Mouse (Mus musculus) adrenal gland, adult 8-10 months (tissue): Measurements from ENCODE around the gene Thop1. TPM values are rescaled to one million over a fixed set of nuclear protein-coding genes. Genes with fewer than 3 reads are reported as not detected.

Experiments used
- DNase-seq: peaks from one replicate; pipeline ENCODE4 v3.0.0; 2022
- microRNA-seq, 2 experiments: library from miRNA; unstranded; fragments of <30 nt; microRNA quantifications; one replicate each; pipeline ENCODE4 v1.2.0; 2022
- total RNA-seq, 4 experiments: library from RNA; stranded (reverse); gene quantifications; 2 replicates each; pipeline ENCODE4 v1.2.4; 2022

Thop1 gene
- total RNA-seq, 4 experiments from 2014 or later, result 43.6 to 59.2 (median 45.7) TPM

DNA sequence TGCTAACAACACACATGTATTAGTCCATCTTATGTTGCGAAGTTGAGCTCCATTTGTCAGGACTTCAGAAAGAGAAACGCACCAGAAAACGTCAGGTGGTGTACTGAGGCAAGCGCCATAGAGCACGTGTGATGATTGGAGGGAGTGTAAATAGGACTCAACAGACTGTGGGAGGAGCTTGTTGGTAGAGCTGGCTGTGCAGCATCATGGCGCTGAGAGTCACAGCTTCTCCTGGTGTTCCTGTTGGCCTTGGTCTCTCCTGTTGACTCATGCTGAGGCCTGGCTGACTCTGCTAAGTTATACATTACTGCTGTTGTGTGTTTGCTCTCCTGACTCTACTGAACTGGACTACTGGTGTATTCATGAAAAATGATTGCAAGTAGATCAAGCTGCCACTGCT is 43.1 kb downstream of the Thop1 start:
- no peak for DNase-seq

- no peak for DNase-seq
These were observed 49.8 kb downstream of the Thop1 start for GRCm38 (mm10) chr10:81119625-81120024.

DNA sequence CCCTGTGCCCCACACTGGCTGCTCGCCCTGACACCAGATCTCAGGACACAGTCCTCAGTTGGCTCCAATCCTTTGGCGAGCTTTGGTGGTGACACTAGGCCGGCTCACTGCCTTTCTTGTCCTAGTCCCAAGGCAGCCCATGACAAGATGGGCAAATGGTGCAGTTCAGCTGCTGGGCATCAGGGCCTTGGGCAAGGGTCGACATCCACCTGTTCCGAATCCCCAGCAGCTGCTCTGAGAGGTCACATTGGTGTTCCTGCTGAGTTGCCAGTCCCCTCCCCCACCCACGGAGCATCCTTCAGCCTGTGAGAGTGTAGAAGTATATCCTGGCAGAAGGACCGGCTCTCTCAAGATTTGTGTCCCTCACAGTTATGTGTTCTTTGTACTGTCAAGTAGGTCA is 50.8 kb downstream of the Thop1 start:
- no peak for DNase-seq

GRCm38 (mm10) chr10:81122889-81123288 is 53.1 kb downstream of the Thop1 start:
- DNase-seq, result no peak

- no peak for DNase-seq
These were observed 53.7 kb downstream of the Thop1 start for GRCm38 (mm10) chr10:81123500-81123899.

Small RNA genes within 50 kb of the gene (microRNA-seq; reads per million reads assigned to microRNA genes)
- gene Mir5615-1, result 0 reads per million in 2 experiments
- gene Mir5615-2, result 0 reads per million in 2 experiments

Other genes with a start within 250 kb of the Thop1 start
- 1,000 to 10,000 TPM in 1 of 4 experiments, 100 to 1,000 TPM in 3; 825 to 1,012 (median 923) TPM for gene Oaz1, start 243.4 kb upstream of the Thop1 start, total RNA-seq
- 10 to 100 TPM in 3 of 4 experiments, 1 to 10 TPM in 1; 8.4 to 21.5 (median 15.9) TPM for gene Lingo3, start 226.0 kb upstream of the Thop1 start, total RNA-seq
- gene Lsm7, start 214.8 kb upstream of the Thop1 start, total RNA-seq, result 10 to 100 TPM; 27.4 to 54.4 (median 34.0) TPM
- gene Sppl2b, start 214.8 kb upstream of the Thop1 start, total RNA-seq, result 10 to 100 TPM; 28.1 to 45.3 (median 36.1) TPM
- under 1 TPM in 1 of 4 experiments, not detected in 3; 0.18 TPM for gene Tmprss9, start 198.2 kb upstream of the Thop1 start, total RNA-seq
- gene Timm13, start 169.1 kb upstream of the Thop1 start, total RNA-seq, result 100 to 1,000 TPM; 154 to 235 (median 185) TPM
- gene Lmnb2, start 151.8 kb upstream of the Thop1 start, total RNA-seq, result 10 to 100 TPM; 10.0 to 17.2 (median 15.2) TPM
- gene Gadd45b, start 140.0 kb upstream of the Thop1 start, total RNA-seq, result 100 to 1,000 TPM in 1 of 4 experiments, 10 to 100 TPM in 3; 17.5 to 112 (median 73.6) TPM
- gene Gng7, start 55.1 kb upstream of the Thop1 start, total RNA-seq, result 10 to 100 TPM in 2 of 4 experiments, 1 to 10 TPM in 2; 9.4 to 16.6 (median 12.9) TPM
- 1 to 10 TPM; 3.6 to 6.5 (median 4.4) TPM for gene Diras1, start 44.4 kb upstream of the Thop1 start, total RNA-seq
- 10 to 100 TPM; 50.7 to 86.9 (median 66.5) TPM for gene Slc39a3, start 32.6 kb upstream of the Thop1 start, total RNA-seq
- gene Sgta, start 9.9 kb upstream of the Thop1 start, total RNA-seq, result 100 to 1,000 TPM; 185 to 247 (median 197) TPM
- gene Creb3l3, start 28.8 kb downstream of the Thop1 start, total RNA-seq, result 1 to 10 TPM in 2 of 4 experiments, under 1 TPM in 2; 0.35 to 2.7 (median 1.3) TPM
- 100 to 1,000 TPM; 169 to 227 (median 204) TPM for gene Map2k2, start 35.9 kb downstream of the Thop1 start, total RNA-seq
- gene Zbtb7a, start 65.2 kb downstream of the Thop1 start, total RNA-seq, result 10 to 100 TPM; 86.5 to 94.0 (median 92.3) TPM
- 10 to 100 TPM; 22.8 to 32.5 (median 30.1) TPM for gene Pias4, start 97.9 kb downstream of the Thop1 start, total RNA-seq
- 1,000 to 10,000 TPM; 1,447 to 1,655 (median 1,598) TPM for gene Eef2, start 106.6 kb downstream of the Thop1 start, total RNA-seq
- 10 to 100 TPM; 67.7 to 88.0 (median 81.8) TPM for gene Dapk3, start 113.0 kb downstream of the Thop1 start, total RNA-seq
- not detected for gene 4930442H23Rik, start 113.8 kb downstream of the Thop1 start, total RNA-seq
- not detected for gene Nmrk2, start 132.0 kb downstream of the Thop1 start, total RNA-seq
- gene Atcay, start 160.8 kb downstream of the Thop1 start, total RNA-seq, result 1 to 10 TPM; 3.8 to 6.4 (median 4.4) TPM
- gene Zfr2, start 163.1 kb downstream of the Thop1 start, total RNA-seq, result 10 to 100 TPM; 27.6 to 35.6 (median 30.0) TPM
- gene Matk, start 182.9 kb downstream of the Thop1 start, total RNA-seq, result 1 to 10 TPM in 3 of 4 experiments, under 1 TPM in 1; 0.67 to 2.1 (median 1.5) TPM
- gene Mrpl54, start 196.9 kb downstream of the Thop1 start, total RNA-seq, result 100 to 1,000 TPM; 100 to 139 (median 113) TPM
- gene Apba3, start 196.9 kb downstream of the Thop1 start, total RNA-seq, result 10 to 100 TPM; 61.9 to 72.3 (median 66.4) TPM
- gene Tjp3, start 221.5 kb downstream of the Thop1 start, total RNA-seq, result under 1 TPM; 0.22 to 0.81 (median 0.29) TPM
- gene Pip5k1c, start 222.9 kb downstream of the Thop1 start, total RNA-seq, result 10 to 100 TPM; 42.6 to 61.1 (median 53.3) TPM